In genomic region chr9:49798806-49799205, GRCm38 (mm10) we compare ENCODE assay signal across 8 mouse cellular contexts. TPM values are rescaled to one million over a fixed set of nuclear protein-coding genes. Genes with fewer than 3 reads are reported as not detected.
DNase-seq lines count a peak whose midpoint lies in the region; ATAC-seq and TF ChIP-seq lines count a peak whose summit lies in the region.

Ncam1 (minus strand) TSS chr9:49798925.

- peak within 1 kb of the TSS; percentile 21; the same call in 1 of the 2 replicates for H3K9ac ChIP-seq in liver, postnatal 0 days (replicated peaks)

- H3K36me3 ChIP-seq in liver, postnatal 0 days (replicated peaks; ENCODE audit: insufficient read depth, low read length), result no peaks in the 10 kb centered on the region

- H3K4me3 ChIP-seq in layer of hippocampus, adult 2 months, result peak within 1 kb of the TSS; percentile 97
- H3K4me3 ChIP-seq in liver, postnatal 0 days (ENCODE audit: low read depth, low read length), result peak within 1 kb of the TSS; percentile 53
- peak within 1 kb of the TSS; percentile 68 for H3K4me3 ChIP-seq in olfactory bulb, adult 2 months (ENCODE audit: insufficient read depth, low read depth, low read length)

- no peak for TF ChIP-seq EP300 in liver, postnatal 0 days (IDR thresholded peaks at IDR 0.05; ENCODE audit: low read depth)

- in situ Hi-C loops in Patski (cut with MboI; ENCODE audit: low pct_unique_long_range_greater_than_20kb), result loop anchor here (5.0 to 10.0 kb wide), 4 partner anchors 123 to 373 kb away; no protein-coding TSS in a partner anchor

- CTCF ChIA-PET in Patski (lab: Charles Lee), result no interaction called here

- peak within 1 kb of the TSS; percentile 66 for H3K4me2 ChIP-seq in liver, postnatal 0 days (ENCODE audit: low read depth, low read length)

- ATAC-seq in Patski, result peak; percentile 45
- ATAC-seq in frontal cortex, adult (ENCODE audit: low TSS enrichment), result peak; percentile 76
- peak; percentile 40; the same call in 1 of the 2 replicates for ATAC-seq in liver, postnatal 0 days

- no peaks in the 10 kb centered on the region for H3K9me3 ChIP-seq in liver, postnatal 0 days (ENCODE audit: low read length)

- DNase-seq in Patski (ENCODE audit: low read depth, low spot score), result peak; percentile 89
- peak; percentile 94 for DNase-seq in cerebellum, adult 8-10 months
- peak; percentile 92 for DNase-seq in heart, postnatal 4 days
- peak; percentile 96 for DNase-seq in layer of hippocampus, adult 2 months (ENCODE audit: low spot score in 2 of 2)
- DNase-seq in liver, postnatal 0 days, result peak; percentile 61
- DNase-seq in thymus, postnatal 36 days, result peak; percentile 81 to 87

- no peak for TF ChIP-seq CTCF in Patski (IDR thresholded peaks at IDR 0.05)
- TF ChIP-seq CTCF in layer of hippocampus, adult 2 months (conservative IDR thresholded peaks at IDR 0.05), result no peak
- TF ChIP-seq CTCF in liver, postnatal 0 days (IDR thresholded peaks at IDR 0.05; ENCODE audit: low read depth), result no peak
- no peak for TF ChIP-seq CTCF in olfactory bulb, adult 2 months (IDR thresholded peaks at IDR 0.05; ENCODE audit: insufficient read depth, low read depth, low read length)

- WGBS in liver, postnatal 0 days (ENCODE audit: insufficient replicate concordance), result 1% methylated on average over 23 of the region's 23 CpGs
- under 1% methylated on average over 23 of the region's 23 CpGs for WGBS in olfactory bulb, adult 2 months

- POLR2A ChIA-PET in Patski (lab: Charles Lee), result interaction anchor here (0.5 to 0.6 kb wide), 2 partner anchors 15 to 42 kb away, joined by 3 to 6 read pairs; no protein-coding TSS in a partner anchor

- H3K27ac ChIP-seq in layer of hippocampus, adult 2 months, result peak within 1 kb of the TSS; percentile 97
- no peak within 1 kb of the TSS for H3K27ac ChIP-seq in liver, postnatal 0 days (ENCODE audit: low read depth)
- H3K27ac ChIP-seq in olfactory bulb, adult 2 months (ENCODE audit: insufficient read depth, low read depth, low read length), result peak within 1 kb of the TSS; percentile 96

- H3K4me1 ChIP-seq in liver, postnatal 0 days (ENCODE audit: insufficient read depth), result 0 out of 2 replicates have a peak, but pooled peaks cover 4% of the 10 kb centered on the region
- 0 out of 2 replicates have a peak, but pooled peaks cover 4% of the 10 kb centered on the region for H3K4me1 ChIP-seq in olfactory bulb, adult 2 months (ENCODE audit: control insufficient read depth, insufficient read depth, low read length)

- H3K27me3 ChIP-seq in Patski, result no peaks in the 10 kb centered on the region
- H3K27me3 ChIP-seq in liver, postnatal 0 days (ENCODE audit: insufficient read depth, low read length), result peaks cover 41% of the 10 kb centered on the region

- peak; percentile 60 for TF ChIP-seq POLR2A in olfactory bulb, adult 2 months (IDR thresholded peaks at IDR 0.05; ENCODE audit: insufficient read depth, low read depth, low read length)

RNA-seq across cellular contexts. Expression of gene Ncam1, which starts in this region (rescaled TPM):
- 71.0 TPM for polyA plus RNA-seq in Patski (2021)
- total RNA-seq in heart, postnatal 4 days (2021), result 10 to 100 TPM; 88.4 to 90.0 TPM
- total RNA-seq in layer of hippocampus, adult 2 months (2021), result 100 to 1,000 TPM; 303 to 307 TPM
- polyA plus RNA-seq in liver, postnatal 0 days (2015; fragmentation: Nextera tagmentation; extraction: Ambion mirVana), result 2.0 and 2.1 TPM in 2 replicates
- polyA plus RNA-seq in olfactory bulb, adult 2 months (2012; ENCODE audit: insufficient read depth, insufficient read length, low replicate concordance, missing spikeins), result 204 TPM in 1 of 2 replicates, not detected in the other

Comparison
In these comparisons a context has a peak if more than half of its experiments do, and no peak if none do; other contexts are left out.
1. RNA of gene Ncam1 (polyA plus RNA-seq): 204 TPM in olfactory bulb, adult 2 months and 71.0 TPM in Patski (single experiment); 2.0 to 2.1 TPM in liver, postnatal 0 days; every median in the first group is over 10 times any median in the second.
2. Peak in every context shown above with its lines, with median percentiles within 50 percentile points of each other: ATAC-seq, DNase-seq and H3K4me3 ChIP-seq.